Mouse (Mus musculus) intestine, embryonic 15.5 days (tissue): ENCODE measurements around the gene Npy5r. TPM values are rescaled to one million over a fixed set of nuclear protein-coding genes. Genes with fewer than 3 reads are reported as not detected.

Source experiments
- ATAC-seq: fragments of 200-750 bp; cut with Nextera tagmentation; 2 replicates; pipeline ENCODE4 v1.8.0; 2017; ENCODE audit warnings: moderate TSS enrichment, moderate library complexity
- H3K27ac ChIP-seq: fragments of 300-500 bp; sonication (generic); 2 replicates; pipeline ENCODE4 v1.5.1; 2015; ENCODE audit warnings: mild to moderate bottlenecking, inconsistent platforms
- H3K27me3 ChIP-seq: fragments of 300-500 bp; sonication (generic); replicated peaks from 2 replicates; pipeline ENCODE4 v1.6.1; 2015; ENCODE audit warnings: inconsistent platforms
- H3K36me3 ChIP-seq: fragments of 300-500 bp; sonication (generic); 2 replicates; pipeline ENCODE4 v1.6.1; 2015; ENCODE audit warnings: inconsistent platforms
- H3K4me1 ChIP-seq: fragments of 300-500 bp; sonication (generic); replicated peaks from 2 replicates; pipeline ENCODE4 v1.6.1; 2015; ENCODE audit warnings: inconsistent platforms
- H3K4me2 ChIP-seq: fragments of 300-500 bp; sonication (generic); replicated peaks from 2 replicates; pipeline ENCODE4 v1.6.1; 2015; ENCODE audit warnings: mild to moderate bottlenecking, inconsistent platforms
- H3K4me3 ChIP-seq: fragments of 300-500 bp; sonication (generic); replicated peaks from 2 replicates; pipeline ENCODE4 v1.5.1; 2015; ENCODE audit warnings: inconsistent platforms
- H3K9ac ChIP-seq: fragments of 300-500 bp; sonication (generic); 2 replicates; pipeline ENCODE4 v1.6.1; 2015; ENCODE audit warnings: inconsistent platforms
- H3K9me3 ChIP-seq: fragments of 300-500 bp; sonication (generic); 2 replicates; pipeline ENCODE4 v1.6.1; 2016; ENCODE audit warnings: inconsistent platforms
- WGBS: fragments of 180-500 bp; shearing (Covaris S2); methylation state at CpG from one replicate; pipeline ENCODE4 v1.1.7; 2015; 5-methylcytosine and 5-hydroxymethylcytosine counted together
- polyA plus RNA-seq: library from polyadenylated mRNA; unstranded; fragments of >200 nt; fragmentation: Nextera tagmentation; extraction: Ambion mirVana; gene quantifications from 2 replicates; pipeline ENCODE4 v1.2.1, GENCODE M21; 2015

Gene Npy5r
- polyA plus RNA-seq, 1 experiment from 2014 or later, result not detected

- H3K27me3 ChIP-seq, result no peaks in the 10 kb centered on the region
- H3K9me3 ChIP-seq, result no peaks in the 10 kb centered on the region
- H3K9ac ChIP-seq, result no peak overlapping the region
- no peak overlapping the region for H3K4me3 ChIP-seq
- WGBS, result 85% methylated on average over 2 of the region's 2 CpGs
- no peak for ATAC-seq
- no peaks in the 10 kb centered on the region for H3K4me1 ChIP-seq
- no peak overlapping the region for H3K27ac ChIP-seq
- no peaks in the 10 kb centered on the region for H3K36me3 ChIP-seq
- no peak overlapping the region for H3K4me2 ChIP-seq
Observed at GRCm38 (mm10) chr8:66681261-66681660, 6.7 kb downstream of the Npy5r start.

GRCm38 (mm10) chr8:66630721-66631120, 57.2 kb downstream of the Npy5r start:
- Histone ChIP-seq H3K27ac (no peak overlapping the region), H3K9me3 (no peaks in the 10 kb centered on the region), H3K9ac (no peak overlapping the region), H3K4me3 (no peak overlapping the region), H3K4me2 (no peak overlapping the region), H3K36me3 (no peaks in the 10 kb centered on the region), H3K27me3 (no peaks in the 10 kb centered on the region), H3K4me1 (no peaks in the 10 kb centered on the region)
- WGBS, result 48% methylated on average over 1 of the region's 1 CpGs
- no peak for ATAC-seq

Other genes starting within 250 kb of the Npy5r start
- gene Tma16, start 201.6 kb downstream of the Npy5r start, polyA plus RNA-seq, result 13.1 and 13.3 TPM in 2 replicates
- gene Tktl2, start 176.4 kb downstream of the Npy5r start, polyA plus RNA-seq, result not detected in 2 replicates
- gene Npy1r, start 9.1 kb upstream of the Npy5r start, polyA plus RNA-seq, result 1.4 and 1.7 TPM in 2 replicates
- 2.9 and 3.4 TPM in 2 replicates for gene Naf1, start 172.1 kb upstream of the Npy5r start, polyA plus RNA-seq